Mouse (Mus musculus): ENCODE data around the gene Sox12.

GRCm38 (mm10) chr2:152398691-152399090 is 828 bp upstream of the Sox12 start:
- TF ChIP-seq CTCF (IDR thresholded peaks at IDR 0.05; ENCODE audit: extremely low read depth, insufficient read length, insufficient replicate concordance, low read depth, low read length) (no peak), POLR2A (IDR thresholded peaks at IDR 0.05; ENCODE audit: low read depth, low read length) (no peak; the same call in 1 of the 2 replicates)

Measured in small intestine, adult 2 months (tissue).